Mouse (Mus musculus): ENCODE results near the gene Kat6b. TPM values are rescaled to one million over a fixed set of nuclear protein-coding genes. Genes with fewer than 3 reads are reported as not detected.

Gene Kat6b
- polyA plus RNA-seq, 1 experiment: 124 TPM

GRCm38 (mm10) chr14:21533566-21533965 lies 52.3 kb downstream of the Kat6b start:
- peak overlapping the region; percentile 43 for H3K27ac ChIP-seq (ENCODE audit: insufficient read depth, low read depth, low read length)
- no peak for TF ChIP-seq POLR2A (IDR thresholded peaks at IDR 0.05; ENCODE audit: insufficient read depth, low read depth, low read length)
- no peak for TF ChIP-seq CTCF (IDR thresholded peaks at IDR 0.05; ENCODE audit: insufficient read depth, low read depth, low read length)
- no peak overlapping the region for H3K4me3 ChIP-seq (ENCODE audit: insufficient read depth, low read depth, low read length)
- peaks cover 12% of the 10 kb centered on the region for H3K4me1 ChIP-seq (ENCODE audit: control insufficient read depth, insufficient read depth, low read length)
- WGBS: 29% methylated on average over 4 of the region's 4 CpGs

DNA sequence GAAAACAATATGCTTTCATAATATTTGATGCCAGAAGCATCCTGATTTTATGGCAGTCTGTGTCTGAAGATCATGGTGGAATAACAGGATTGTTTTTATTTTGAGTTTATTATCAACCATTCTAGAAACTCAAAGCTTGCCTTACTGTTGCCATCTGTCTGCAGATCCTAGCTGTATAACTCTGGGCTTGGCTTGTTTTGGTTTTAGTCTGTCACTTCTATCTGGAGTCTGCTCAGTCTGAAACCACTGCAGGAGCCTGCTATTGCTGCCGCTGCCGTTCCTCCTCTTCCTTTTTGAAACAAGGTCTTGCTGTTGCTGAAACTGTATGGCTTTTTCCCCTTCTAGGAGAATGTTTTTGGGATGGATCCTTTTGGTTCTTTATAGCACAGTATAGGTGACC lies 52.8 kb downstream of the Kat6b start:
- TF ChIP-seq POLR2A (IDR thresholded peaks at IDR 0.05; ENCODE audit: insufficient read depth, low read depth, low read length): no peak
- no peak for TF ChIP-seq CTCF (IDR thresholded peaks at IDR 0.05; ENCODE audit: insufficient read depth, low read depth, low read length)
- Histone ChIP-seq H3K4me3 (ENCODE audit: insufficient read depth, low read depth, low read length) (no peak overlapping the region), H3K27ac (ENCODE audit: insufficient read depth, low read depth, low read length) (peak overlapping the region; percentile 60), H3K4me1 (ENCODE audit: control insufficient read depth, insufficient read depth, low read length) (peaks cover 10% of the 10 kb centered on the region)
- WGBS: 7% methylated on average over 2 of the region's 2 CpGs

GRCm38 (mm10) chr14:21534542-21535272 lies 53.5 kb downstream of the Kat6b start:
- WGBS: 54% methylated on average over 11 of the region's 11 CpGs
- no peak overlapping the region for H3K4me3 ChIP-seq (ENCODE audit: insufficient read depth, low read depth, low read length)
- peak overlapping the region; percentile 60 for H3K27ac ChIP-seq (ENCODE audit: insufficient read depth, low read depth, low read length)
- TF ChIP-seq POLR2A (IDR thresholded peaks at IDR 0.05; ENCODE audit: insufficient read depth, low read depth, low read length): no peak
- no peak for TF ChIP-seq CTCF (IDR thresholded peaks at IDR 0.05; ENCODE audit: insufficient read depth, low read depth, low read length)
- peaks cover 10% of the 10 kb centered on the region for H3K4me1 ChIP-seq (ENCODE audit: control insufficient read depth, insufficient read depth, low read length)

- Histone ChIP-seq H3K4me1 (ENCODE audit: control insufficient read depth, insufficient read depth, low read length) (peaks cover 12% of the 10 kb centered on the region), H3K27ac (ENCODE audit: insufficient read depth, low read depth, low read length) (no peak overlapping the region), H3K4me3 (ENCODE audit: insufficient read depth, low read depth, low read length) (no peak overlapping the region)
- 83% methylated on average over 11 of the region's 11 CpGs for WGBS
- TF ChIP-seq CTCF (IDR thresholded peaks at IDR 0.05; ENCODE audit: insufficient read depth, low read depth, low read length) (no peak), POLR2A (IDR thresholded peaks at IDR 0.05; ENCODE audit: insufficient read depth, low read depth, low read length) (no peak)
Measured at GRCm38 (mm10) chr14:21536485-21537181, 55.4 kb downstream of the Kat6b start.

GRCm38 (mm10) chr14:21537838-21538237 lies 56.6 kb downstream of the Kat6b start:
- H3K27ac ChIP-seq (ENCODE audit: insufficient read depth, low read depth, low read length): no peak overlapping the region
- H3K4me1 ChIP-seq (ENCODE audit: control insufficient read depth, insufficient read depth, low read length): peaks cover 14% of the 10 kb centered on the region
- TF ChIP-seq CTCF (IDR thresholded peaks at IDR 0.05; ENCODE audit: insufficient read depth, low read depth, low read length) (no peak), POLR2A (IDR thresholded peaks at IDR 0.05; ENCODE audit: insufficient read depth, low read depth, low read length) (no peak)
- 59% methylated on average over 3 of the region's 3 CpGs for WGBS
- H3K4me3 ChIP-seq (ENCODE audit: insufficient read depth, low read depth, low read length): no peak overlapping the region

DNA sequence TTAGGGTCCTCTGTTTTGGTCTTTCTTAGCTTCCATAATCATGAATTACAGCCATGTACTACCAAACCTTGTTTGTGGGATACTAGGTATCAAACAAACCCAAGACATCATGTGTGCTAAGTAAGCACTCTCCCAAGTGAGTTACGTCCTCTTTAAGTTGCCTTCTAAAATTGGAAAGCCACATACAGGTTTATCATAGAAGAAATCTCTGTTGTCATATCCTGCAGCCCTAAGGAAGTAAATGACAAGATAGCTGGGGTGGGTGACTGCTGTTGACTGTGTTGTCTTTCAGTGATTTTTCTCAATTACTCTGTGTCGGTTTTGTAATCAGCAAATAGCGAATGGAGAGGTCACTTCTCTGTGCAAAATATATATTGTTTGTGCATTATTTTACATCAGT lies 58.5 kb downstream of the Kat6b start:
- no peak for TF ChIP-seq CTCF (IDR thresholded peaks at IDR 0.05; ENCODE audit: insufficient read depth, low read depth, low read length)
- TF ChIP-seq POLR2A (IDR thresholded peaks at IDR 0.05; ENCODE audit: insufficient read depth, low read depth, low read length): no peak
- 95% methylated on average over 3 of the region's 3 CpGs for WGBS
- H3K4me1 ChIP-seq (ENCODE audit: control insufficient read depth, insufficient read depth, low read length): peaks cover 12% of the 10 kb centered on the region
- H3K4me3 ChIP-seq (ENCODE audit: insufficient read depth, low read depth, low read length): no peak overlapping the region
- no peak overlapping the region for H3K27ac ChIP-seq (ENCODE audit: insufficient read depth, low read depth, low read length)

GRCm38 (mm10) chr14:21540361-21540760 lies 59.1 kb downstream of the Kat6b start:
- peaks cover 16% of the 10 kb centered on the region for H3K4me1 ChIP-seq (ENCODE audit: control insufficient read depth, insufficient read depth, low read length)
- no peak overlapping the region for H3K27ac ChIP-seq (ENCODE audit: insufficient read depth, low read depth, low read length)
- H3K4me3 ChIP-seq (ENCODE audit: insufficient read depth, low read depth, low read length): no peak overlapping the region
- WGBS: 51% methylated on average over 3 of the region's 3 CpGs
- TF ChIP-seq CTCF (IDR thresholded peaks at IDR 0.05; ENCODE audit: insufficient read depth, low read depth, low read length): no peak
- TF ChIP-seq POLR2A (IDR thresholded peaks at IDR 0.05; ENCODE audit: insufficient read depth, low read depth, low read length): no peak

DNA sequence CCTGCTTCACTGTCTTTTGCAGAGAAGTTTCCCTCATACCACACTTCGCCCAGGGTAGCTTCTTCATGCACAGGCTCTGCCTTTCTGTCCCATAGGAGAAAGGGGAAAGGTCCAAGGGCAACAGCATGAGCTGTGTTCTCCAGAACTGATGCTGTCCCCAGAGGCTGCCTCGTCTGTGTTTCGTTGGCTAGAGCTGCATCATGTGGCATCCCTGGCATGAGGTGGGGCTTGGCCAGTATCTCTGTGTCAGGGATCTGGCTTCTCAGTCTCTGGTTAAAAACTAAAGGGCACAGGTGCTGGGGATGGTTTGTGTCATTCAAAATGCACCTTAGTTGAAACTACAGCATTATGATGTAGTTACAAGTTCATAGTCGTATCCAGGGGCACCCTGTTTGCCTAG lies 64.3 kb downstream of the Kat6b start:
- peaks cover 14% of the 10 kb centered on the region for H3K4me1 ChIP-seq (ENCODE audit: control insufficient read depth, insufficient read depth, low read length)
- H3K4me3 ChIP-seq (ENCODE audit: insufficient read depth, low read depth, low read length): no peak overlapping the region
- WGBS: 51% methylated on average over 4 of the region's 4 CpGs
- H3K27ac ChIP-seq (ENCODE audit: insufficient read depth, low read depth, low read length): no peak overlapping the region
- TF ChIP-seq POLR2A (IDR thresholded peaks at IDR 0.05; ENCODE audit: insufficient read depth, low read depth, low read length): no peak
- TF ChIP-seq CTCF (IDR thresholded peaks at IDR 0.05; ENCODE audit: insufficient read depth, low read depth, low read length): no peak

DNA sequence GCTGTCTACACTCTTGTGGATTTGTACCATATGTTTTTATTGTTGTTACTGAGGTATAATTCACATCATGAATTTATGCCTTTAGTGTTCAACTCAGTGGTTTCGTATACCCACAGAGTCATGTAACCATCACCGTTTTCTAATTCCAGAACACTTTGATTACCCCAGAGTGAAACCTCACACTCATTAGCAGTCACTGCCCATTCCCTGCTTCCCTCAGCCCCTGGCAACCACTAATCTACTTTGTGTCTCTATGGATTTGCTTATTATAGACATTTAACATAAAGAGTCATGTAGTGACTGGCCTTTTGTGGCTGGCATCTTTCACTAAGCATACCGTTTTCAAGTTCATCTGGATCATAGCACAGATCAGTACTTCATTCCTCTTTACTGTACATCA lies 65.1 kb downstream of the Kat6b start:
- Histone ChIP-seq H3K27ac (ENCODE audit: insufficient read depth, low read depth, low read length) (no peak overlapping the region), H3K4me3 (ENCODE audit: insufficient read depth, low read depth, low read length) (no peak overlapping the region), H3K4me1 (ENCODE audit: control insufficient read depth, insufficient read depth, low read length) (peaks cover 15% of the 10 kb centered on the region)
- no peak for TF ChIP-seq POLR2A (IDR thresholded peaks at IDR 0.05; ENCODE audit: insufficient read depth, low read depth, low read length)
- TF ChIP-seq CTCF (IDR thresholded peaks at IDR 0.05; ENCODE audit: insufficient read depth, low read depth, low read length): no peak
- WGBS: 37% methylated on average over 3 of the region's 3 CpGs
